Mouse (Mus musculus) heart, embryonic 10.5 days (tissue): ENCODE data around the gene Atp6v0a2. TPM values are rescaled to one million over a fixed set of nuclear protein-coding genes. Genes with fewer than 3 reads are reported as not detected.

Experiments used
- polyA plus RNA-seq: library from polyadenylated mRNA; unstranded; fragments of >200 nt; fragmentation: Nextera tagmentation; extraction: Ambion mirVana; gene quantifications from 2 replicates; pipeline ENCODE4 v1.2.1, GENCODE M21; 2016

The Atp6v0a2 gene
- polyA plus RNA-seq, 1 experiment from 2014 or later, result 43.6 TPM

Other genes with a start within 250 kb of the Atp6v0a2 start
- gene Sbno1, start 202.6 kb upstream of the Atp6v0a2 start, polyA plus RNA-seq, result 74.4 and 80.5 TPM in 2 replicates
- gene Kmt5a, start 188.6 kb upstream of the Atp6v0a2 start, polyA plus RNA-seq, result 49.6 and 54.5 TPM in 2 replicates
- 13.3 and 18.3 TPM in 2 replicates for gene Rilpl2, start 150.2 kb upstream of the Atp6v0a2 start, polyA plus RNA-seq
- gene Snrnp35, start 145.4 kb upstream of the Atp6v0a2 start, polyA plus RNA-seq, result 25.5 and 26.8 TPM in 2 replicates
- 22.7 and 25.5 TPM in 2 replicates for gene Rilpl1, start 97.2 kb upstream of the Atp6v0a2 start, polyA plus RNA-seq
- gene Tmed2, start 87.9 kb upstream of the Atp6v0a2 start, polyA plus RNA-seq, result 523 and 570 TPM in 2 replicates
- 11.4 and 13.0 TPM in 2 replicates for gene Ddx55, start 75.7 kb upstream of the Atp6v0a2 start, polyA plus RNA-seq
- gene Eif2b1, start 49.4 kb upstream of the Atp6v0a2 start, polyA plus RNA-seq, result 73.6 and 88.1 TPM in 2 replicates
- gene Gtf2h3, start 49.4 kb upstream of the Atp6v0a2 start, polyA plus RNA-seq, result 48.7 and 69.2 TPM in 2 replicates
- 0.04 and 0.09 TPM in 2 replicates for gene Dnah10, start 96.5 kb downstream of the Atp6v0a2 start, polyA plus RNA-seq
- gene Ccdc92, start 233.8 kb downstream of the Atp6v0a2 start, polyA plus RNA-seq, result 5.0 and 7.8 TPM in 2 replicates
- 61.4 and 91.2 TPM in 2 replicates for gene Zfp664, start 234.1 kb downstream of the Atp6v0a2 start, polyA plus RNA-seq